Mouse (Mus musculus): ENCODE measurements around the gene Nlrc5. TPM values are rescaled to one million over a fixed set of nuclear protein-coding genes. Genes with fewer than 3 reads are reported as not detected.

Gene Nlrc5
- polyA plus RNA-seq, 2 experiments, result 0.09 to 0.22 TPM

- Histone ChIP-seq H3K27ac (no peak overlapping the region), H3K4me3 (ENCODE audit: insufficient read depth in 1 of 2, low read depth in 2 of 2, low read length in 2 of 2) (no peak overlapping the region), H3K27me3 (ENCODE audit: control insufficient read depth, insufficient read depth, low read length) (no peaks in the 10 kb centered on the region), H3K4me2 (ENCODE audit: low read depth) (no peak overlapping the region), H3K36me3 (replicated peaks; ENCODE audit: control insufficient read depth, insufficient read depth, low read depth) (no peaks in the 10 kb centered on the region), H3K9ac (replicated peaks) (no peak overlapping the region), H3K4me1 (replicated peaks; ENCODE audit: control insufficient read depth in 2 of 2, insufficient read depth in 2 of 2, low read length in 1 of 2) (0 out of 4 replicates have a peak, but pooled peaks cover 0 to 6% of the 10 kb centered on the region in 2 experiments), H3K9me3 (ENCODE audit: control insufficient read depth, low read length) (no peaks in the 10 kb centered on the region)
- DNase-seq (ENCODE audit: low read depth in 3 of 3, low spot score in 3 of 3), result no peak
- TF ChIP-seq CTCF (IDR thresholded peaks at IDR 0.05; ENCODE audit: low read depth), result no peak
- no peak for TF ChIP-seq EP300 (IDR thresholded peaks at IDR 0.05; ENCODE audit: low read depth)
- ATAC-seq (ENCODE audit: insufficient read depth), result no peak
Observed at GRCm38 (mm10) chr8:94564421-94564820, 130.3 kb downstream of the Nlrc5 start.

- Histone ChIP-seq H3K9me3 (ENCODE audit: control insufficient read depth, low read length) (no peaks in the 10 kb centered on the region), H3K27ac (no peak overlapping the region), H3K36me3 (replicated peaks; ENCODE audit: control insufficient read depth, insufficient read depth, low read depth) (no peaks in the 10 kb centered on the region), H3K4me3 (ENCODE audit: insufficient read depth in 1 of 2, low read depth in 2 of 2, low read length in 2 of 2) (no peak overlapping the region), H3K27me3 (ENCODE audit: control insufficient read depth, insufficient read depth, low read length) (no peaks in the 10 kb centered on the region), H3K4me1 (replicated peaks; ENCODE audit: control insufficient read depth in 2 of 2, insufficient read depth in 2 of 2, low read length in 1 of 2) (0 out of 4 replicates have a peak, but pooled peaks cover 0 to 6% of the 10 kb centered on the region in 2 experiments), H3K4me2 (ENCODE audit: low read depth) (no peak overlapping the region), H3K9ac (replicated peaks) (no peak overlapping the region)
- TF ChIP-seq CTCF (IDR thresholded peaks at IDR 0.05; ENCODE audit: low read depth) (no peak), EP300 (IDR thresholded peaks at IDR 0.05; ENCODE audit: low read depth) (no peak)
- no peak for ATAC-seq (ENCODE audit: insufficient read depth)
- 62% methylated on average over 6 of the region's 6 CpGs for WGBS (ENCODE audit: insufficient replicate concordance)
- DNase-seq (ENCODE audit: low read depth in 3 of 3, low spot score in 3 of 3), result no peak
Observed at GRCm38 (mm10) chr8:94566033-94566432, 131.9 kb downstream of the Nlrc5 start.

- Histone ChIP-seq H3K9ac (replicated peaks) (no peak overlapping the region), H3K27me3 (ENCODE audit: control insufficient read depth, insufficient read depth, low read length) (no peaks in the 10 kb centered on the region), H3K4me3 (ENCODE audit: insufficient read depth in 1 of 2, low read depth in 2 of 2, low read length in 2 of 2) (no peak overlapping the region), H3K4me1 (replicated peaks; ENCODE audit: control insufficient read depth in 2 of 2, insufficient read depth in 2 of 2, low read length in 1 of 2) (0 out of 4 replicates have a peak, but pooled peaks cover 0 to 6% of the 10 kb centered on the region in 2 experiments), H3K4me2 (ENCODE audit: low read depth) (no peak overlapping the region), H3K36me3 (replicated peaks; ENCODE audit: control insufficient read depth, insufficient read depth, low read depth) (no peaks in the 10 kb centered on the region), H3K9me3 (ENCODE audit: control insufficient read depth, low read length) (no peaks in the 10 kb centered on the region), H3K27ac (no peak overlapping the region)
- no peak for TF ChIP-seq EP300 (IDR thresholded peaks at IDR 0.05; ENCODE audit: low read depth)
- WGBS (ENCODE audit: insufficient replicate concordance), result 53% methylated on average over 15 of the region's 15 CpGs
- no peak for ATAC-seq (ENCODE audit: insufficient read depth)
- DNase-seq (ENCODE audit: low read depth in 3 of 3, low spot score in 3 of 3), result no peak
Observed at GRCm38 (mm10) chr8:94566446-94567158, 132.4 kb downstream of the Nlrc5 start.

GRCm38 (mm10) chr8:94567159-94567849 lies 133.1 kb downstream of the Nlrc5 start:
- Histone ChIP-seq H3K4me3 (ENCODE audit: insufficient read depth in 1 of 2, low read depth in 2 of 2, low read length in 2 of 2) (no peak overlapping the region), H3K9ac (replicated peaks) (no peak overlapping the region), H3K4me1 (replicated peaks; ENCODE audit: control insufficient read depth in 2 of 2, insufficient read depth in 2 of 2, low read length in 1 of 2) (0 out of 4 replicates have a peak, but pooled peaks cover 0 to 6% of the 10 kb centered on the region in 2 experiments), H3K9me3 (ENCODE audit: control insufficient read depth, low read length) (no peaks in the 10 kb centered on the region), H3K27ac (no peak overlapping the region), H3K27me3 (ENCODE audit: control insufficient read depth, insufficient read depth, low read length) (no peaks in the 10 kb centered on the region), H3K4me2 (ENCODE audit: low read depth) (no peak overlapping the region), H3K36me3 (replicated peaks; ENCODE audit: control insufficient read depth, insufficient read depth, low read depth) (no peaks in the 10 kb centered on the region)
- no peak for DNase-seq (ENCODE audit: low read depth in 3 of 3, low spot score in 3 of 3)
- TF ChIP-seq CTCF (IDR thresholded peaks at IDR 0.05; ENCODE audit: low read depth) (no peak), EP300 (IDR thresholded peaks at IDR 0.05; ENCODE audit: low read depth) (no peak)
- 59% methylated on average over 8 of the region's 8 CpGs for WGBS (ENCODE audit: insufficient replicate concordance)
- no peak for ATAC-seq (ENCODE audit: insufficient read depth)

GRCm38 (mm10) chr8:94568098-94568497 lies 133.9 kb downstream of the Nlrc5 start:
- Histone ChIP-seq H3K36me3 (replicated peaks; ENCODE audit: control insufficient read depth, insufficient read depth, low read depth) (no peaks in the 10 kb centered on the region), H3K4me3 (ENCODE audit: insufficient read depth in 1 of 2, low read depth in 2 of 2, low read length in 2 of 2) (no peak overlapping the region), H3K4me2 (ENCODE audit: low read depth) (no peak overlapping the region), H3K27me3 (ENCODE audit: control insufficient read depth, insufficient read depth, low read length) (no peaks in the 10 kb centered on the region), H3K4me1 (replicated peaks; ENCODE audit: control insufficient read depth in 2 of 2, insufficient read depth in 2 of 2, low read length in 1 of 2) (0 out of 4 replicates have a peak, but pooled peaks cover 0 to 6% of the 10 kb centered on the region in 2 experiments), H3K9me3 (ENCODE audit: control insufficient read depth, low read length) (no peaks in the 10 kb centered on the region), H3K27ac (no peak overlapping the region), H3K9ac (replicated peaks) (no peak overlapping the region)
- DNase-seq (ENCODE audit: low read depth in 3 of 3, low spot score in 3 of 3) (no peak), ATAC-seq (ENCODE audit: insufficient read depth) (no peak)
- 68% methylated on average over 8 of the region's 8 CpGs for WGBS (ENCODE audit: insufficient replicate concordance)
- no peak for TF ChIP-seq CTCF (IDR thresholded peaks at IDR 0.05; ENCODE audit: low read depth)
- TF ChIP-seq EP300 (IDR thresholded peaks at IDR 0.05; ENCODE audit: low read depth), result no peak
